8 mouse cellular contexts compared by ENCODE assay signal in genomic region chr7:126271712-126272683, GRCm38 (mm10). TPM values are rescaled to one million over a fixed set of nuclear protein-coding genes. Genes with fewer than 3 reads are reported as not detected.
DNase-seq lines count a peak whose midpoint lies in the region; ATAC-seq and TF ChIP-seq lines count a peak whose summit lies in the region.

Gene Sbk1, plus strand, starts transcription at chr7:126272619.

- peak within 1 kb of the TSS; percentile 90 for H3K4me2 ChIP-seq in lung, embryonic 14.5 days

- H3K27ac ChIP-seq in lung, embryonic 14.5 days (ENCODE audit: low read depth) = peak within 1 kb of the TSS; percentile 94

- WGBS in lung, embryonic 14.5 days = under 1% methylated on average over 84 of the region's 85 CpGs

- H3K36me3 ChIP-seq in lung, embryonic 14.5 days (ENCODE audit: insufficient read depth) = peaks cover 24% of the 10 kb centered on the region

- ATAC-seq in frontal cortex, adult (ENCODE audit: low TSS enrichment) = peak; percentile 72
- ATAC-seq in hematopoietic stem cell, adult 5-6 weeks (replicated peaks in 1 of 2; ENCODE audit: insufficient read depth in 1 of 2, low FRiP score in 2 of 2, low TSS enrichment in 1 of 2, low read depth in 1 of 2, poor library complexity in 2 of 2, severe bottlenecking in 2 of 2) = peak; percentile 64 to 83
- peak; percentile 93 for ATAC-seq in lung, embryonic 14.5 days (ENCODE audit: insufficient read depth)
- peak; percentile 27 for ATAC-seq in neutrophil, adult 5-6 weeks (ENCODE audit: extremely low read depth, insufficient number of reproducible peaks, low FRiP score, poor library complexity, severe bottlenecking)

- DNase-seq in MN1 (ENCODE audit: low spot score) = peak; percentile 92
- DNase-seq in cerebellum, adult 9-10 months = peak; percentile 96
- DNase-seq in layer of hippocampus, adult 8-10 months (ENCODE audit: low spot score in 2 of 2) = peak; percentile 84 to 90
- peak; percentile 96 for DNase-seq in lung, embryonic 14.5 days
- DNase-seq in testis, postnatal 14 days (ENCODE audit: low spot score) = peak; percentile 90

- peak within 1 kb of the TSS; percentile 95 for H3K9ac ChIP-seq in lung, embryonic 14.5 days

- H3K4me1 ChIP-seq in lung, embryonic 14.5 days (ENCODE audit: insufficient read depth) = peaks cover 14% of the 10 kb centered on the region

- H3K9me3 ChIP-seq in lung, embryonic 14.5 days (ENCODE audit: low read depth, low read length) = no peaks in the 10 kb centered on the region

- TF ChIP-seq CTCF in lung, embryonic 14.5 days (IDR thresholded peaks at IDR 0.05; ENCODE audit: low read depth) = no peak

- H3K4me3 ChIP-seq in lung, embryonic 14.5 days (ENCODE audit: low read depth, low read length) = peak within 1 kb of the TSS; percentile 97

- H3K27me3 ChIP-seq in lung, embryonic 14.5 days (ENCODE audit: insufficient read depth, low read length) = no peaks in the 10 kb centered on the region

RNA-seq across cellular contexts. Expression of gene Sbk1, which starts in this region (rescaled TPM):
- 3.8 and 5.4 TPM in 2 replicates for total RNA-seq in hematopoietic stem cell, adult 5-6 weeks (2017)
- total RNA-seq in layer of hippocampus, adult 8-10 months (2022) = 10 to 100 TPM; 56.4 to 75.1 (median 65.6) TPM
- 51.2 and 57.0 TPM in 2 replicates for polyA plus RNA-seq in lung, embryonic 14.5 days (2014; fragmentation: Nextera tagmentation; extraction: Ambion mirVana)
- total RNA-seq in neutrophil, adult 5-6 weeks (2017) = 99.1 and 109 TPM in 2 replicates

Comparison
In these comparisons a context has a peak if more than half of its experiments do, and no peak if none do; other contexts are left out.
1. Peak in every context shown above with its lines: DNase-seq, ATAC-seq, H3K4me3 ChIP-seq and H3K27ac ChIP-seq.
2. ATAC-seq: peak in every context shown above with its lines; median percentile 93 in lung, embryonic 14.5 days; 74 in hematopoietic stem cell, adult 5-6 weeks; 72 in frontal cortex, adult; 27 in neutrophil, adult 5-6 weeks.